In the genomic region with DNA sequence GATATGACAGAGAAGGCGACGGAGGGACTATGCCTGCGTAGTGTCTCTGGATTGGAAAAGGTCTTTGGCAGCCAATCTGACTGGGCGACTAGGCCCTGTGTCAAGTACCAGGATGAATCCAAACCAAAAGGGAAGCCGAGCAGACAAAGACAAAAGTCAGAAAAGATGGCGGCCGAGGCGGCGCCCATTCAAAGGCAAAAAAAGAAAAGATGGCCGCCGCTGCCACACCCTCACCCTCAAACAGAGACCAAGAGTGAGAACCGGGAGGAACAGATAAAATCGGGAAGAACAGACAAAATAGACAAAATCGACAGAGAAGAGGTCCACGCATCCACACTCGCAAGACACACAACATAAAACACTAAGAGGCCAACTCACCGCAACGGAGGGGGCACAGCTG, we compare ENCODE assay signal across 27 mouse cellular contexts. TPM values are rescaled to one million over a fixed set of nuclear protein-coding genes. Genes with fewer than 3 reads are reported as not detected.
A peak's percentile ranks its signal among the peaks of the same experiment; 100 is the strongest.
DNase-seq lines count a peak whose midpoint lies in the region; ATAC-seq and TF ChIP-seq lines count a peak whose summit lies in the region.
"Had no signal": no experiment of that assay in that cellular context is flagged by ENCODE, and none has a peak within 500 bp of the region (broad histone marks: within the 10 kb centered on the region; RNA-seq: fewer than 3 reads in every experiment).

No protein-coding gene starts in this region.

- no peaks in the 10 kb centered on the region for H3K9me3 ChIP-seq in E14TG2a.4 (ENCODE audit: low read length)
- H3K9me3 ChIP-seq: embryonic facial prominence, embryonic 13.5 days; embryonic facial prominence, embryonic 15.5 days; forebrain, embryonic 10.5 days; forebrain, embryonic 12.5 days; G1E had no signal

- H3K4me3 ChIP-seq in E14TG2a.4 (replicated peaks; ENCODE audit: low read length), result peak overlapping the region; percentile 94
- H3K4me3 ChIP-seq: embryonic facial prominence, embryonic 13.5 days; embryonic facial prominence, embryonic 15.5 days; erythroblast, embryonic 14.5 days; forebrain, embryonic 10.5 days; forebrain, embryonic 12.5 days had no signal

- peaks cover 51% of the 10 kb centered on the region for H3K4me1 ChIP-seq in E14TG2a.4 (replicated peaks; ENCODE audit: low read depth, low read length)
- H3K4me1 ChIP-seq: embryonic facial prominence, embryonic 13.5 days; embryonic facial prominence, embryonic 15.5 days; forebrain, embryonic 10.5 days; forebrain, embryonic 12.5 days had no signal

- no peak for ATAC-seq in granulocyte monocyte progenitor cell, adult 5-6 weeks (replicated peaks; ENCODE audit: poor library complexity, severe bottlenecking)
- ATAC-seq: activated CD4-positive, CD25-positive, alpha-beta regulatory T cell, adult 4 months; CD4-positive, CD25-positive, alpha-beta regulatory T cell, adult 4 months; forebrain, embryonic 14.5 days; forebrain, embryonic 16.5 days had no signal

- peak; percentile 59 for DNase-seq in ES-CJ7 (ENCODE audit: low read depth, low spot score)
- DNase-seq in MN1 (ENCODE audit: low spot score), result peak; percentile 86
- peak; percentile 43 for DNase-seq in WW6 (ENCODE audit: low read depth, low spot score)
- DNase-seq in adrenal gland, postnatal 10 days, result no peak
- no peak for DNase-seq in embryo, embryonic 9.5 days (ENCODE audit: extremely low spot score)
- no peak for DNase-seq in kidney, postnatal 4 days
- DNase-seq: adrenal gland, adult 8-10 months; adrenal gland, postnatal 25 days; B cell, adult 2 months; cerebellum, adult 11 months; cerebellum, adult 18-20 months; cerebellum, adult 8-10 months; cerebellum, adult 9-11 months; cerebellum, postnatal 14 days had no signal

- no peak for TF ChIP-seq CTCF in E14TG2a.4 (conservative IDR thresholded peaks at IDR 0.05; ENCODE audit: low read length)

- H3K27me3 ChIP-seq in E14TG2a.4 (ENCODE audit: insufficient read depth, low read length), result no peaks in the 10 kb centered on the region
- H3K27me3 ChIP-seq: embryonic facial prominence, embryonic 13.5 days; embryonic facial prominence, embryonic 15.5 days; forebrain, embryonic 12.5 days had no signal

- H3K36me3 ChIP-seq in E14TG2a.4 (ENCODE audit: insufficient read depth, low read length), result peaks cover 45% of the 10 kb centered on the region
- H3K36me3 ChIP-seq: embryonic facial prominence, embryonic 13.5 days; embryonic facial prominence, embryonic 15.5 days; forebrain, embryonic 10.5 days; forebrain, embryonic 12.5 days; G1E had no signal

RNA-seq across cellular contexts. Expression of gene Cbx7, which starts 0.4 kb away (rescaled TPM):
- 10 to 100 TPM in 1 of 2 experiments, 1 to 10 TPM in 1; 8.1 to 11.1 TPM for total RNA-seq in adrenal gland, postnatal 10 days (2021)
- total RNA-seq in granulocyte monocyte progenitor cell, adult 5-6 weeks (2014; fragmentation: Nextera tagmentation), result 3.4 and 3.7 TPM in 2 replicates
- 0.26 and 1.7 TPM in 2 replicates for total RNA-seq in granulocyte monocyte progenitor cell, adult 5-6 weeks (2017)

RNA-seq across cellular contexts. Expression of gene Pdgfb, which starts 44.3 kb away (rescaled TPM):
- total RNA-seq in adrenal gland, postnatal 10 days (2021), result 10 to 100 TPM; 37.8 to 46.7 TPM
- total RNA-seq in granulocyte monocyte progenitor cell, adult 5-6 weeks (2014; fragmentation: Nextera tagmentation), result 0.30 TPM in 1 of 2 replicates, not detected in the other
- 0.13 and 0.26 TPM in 2 replicates for total RNA-seq in granulocyte monocyte progenitor cell, adult 5-6 weeks (2017)
- total RNA-seq: CH12.LX had no signal

Comparison
In these comparisons a context has a peak if more than half of its experiments do, and no peak if none do; other contexts are left out.
1. DNase-seq: peak in ES-CJ7 (single experiment), MN1 (single experiment) and WW6 (single experiment); none in adrenal gland, postnatal 10 days (single experiment), embryo, embryonic 9.5 days (single experiment) and kidney, postnatal 4 days (0 of 2).
2. RNA of gene Pdgfb, which starts 44.3 kb away (total RNA-seq): 37.8 to 46.7 TPM in adrenal gland, postnatal 10 days; 0.13 to 0.30 TPM in granulocyte monocyte progenitor cell, adult 5-6 weeks; every median in the first group is over 10 times any median in the second.